Mouse (Mus musculus) midbrain, embryonic 10.5 days (tissue): ENCODE data around the gene Cfap221. TPM values are rescaled to one million over a fixed set of nuclear protein-coding genes. Genes with fewer than 3 reads are reported as not detected.

Experiments
- DNase-seq: peaks from one replicate; pipeline ENCODE4 v3.0.0-alpha.2; 2017; ENCODE audit warnings: low spot score
- H3K27ac ChIP-seq: fragments of 300-500 bp; sonication (generic); replicated peaks from 2 replicates; pipeline ENCODE4 v1.5.1; 2016; ENCODE audit warnings: mild to moderate bottlenecking
- H3K27me3 ChIP-seq: fragments of 300-500 bp; sonication (generic); 2 replicates; pipeline ENCODE4 v1.6.1; 2016; ENCODE audit warnings: low read depth, mild to moderate bottlenecking; ENCODE audit not compliant: poor library complexity, severe bottlenecking
- H3K36me3 ChIP-seq: fragments of 300-500 bp; sonication (generic); 2 replicates; pipeline ENCODE4 v1.6.1; 2016; ENCODE audit warnings: mild to moderate bottlenecking, moderate library complexity
- H3K4me1 ChIP-seq: fragments of 300-500 bp; sonication (generic); 2 replicates; pipeline ENCODE4 v1.6.1; 2016
- H3K4me3 ChIP-seq: fragments of 300-500 bp; sonication (generic); 2 replicates; pipeline ENCODE4 v1.5.1; 2016; ENCODE audit warnings: mild to moderate bottlenecking, moderate library complexity
- H3K9me3 ChIP-seq: fragments of 300-500 bp; sonication (generic); replicated peaks from 2 replicates; pipeline ENCODE4 v1.6.1; 2016; ENCODE audit warnings: mild to moderate bottlenecking
- WGBS: fragments of 180-500 bp; shearing (Covaris S2); methylation state at CpG from one replicate; pipeline ENCODE4 v1.1.7; 2016; 5-methylcytosine and 5-hydroxymethylcytosine counted together
- polyA plus RNA-seq: library from polyadenylated mRNA; unstranded; fragments of >200 nt; fragmentation: Nextera tagmentation; extraction: Ambion mirVana; gene quantifications from 2 replicates; pipeline ENCODE4 v1.2.1, GENCODE M21; 2016

Gene Cfap221
- 0.06 and 0.14 TPM in 2 replicates for polyA plus RNA-seq

DNA sequence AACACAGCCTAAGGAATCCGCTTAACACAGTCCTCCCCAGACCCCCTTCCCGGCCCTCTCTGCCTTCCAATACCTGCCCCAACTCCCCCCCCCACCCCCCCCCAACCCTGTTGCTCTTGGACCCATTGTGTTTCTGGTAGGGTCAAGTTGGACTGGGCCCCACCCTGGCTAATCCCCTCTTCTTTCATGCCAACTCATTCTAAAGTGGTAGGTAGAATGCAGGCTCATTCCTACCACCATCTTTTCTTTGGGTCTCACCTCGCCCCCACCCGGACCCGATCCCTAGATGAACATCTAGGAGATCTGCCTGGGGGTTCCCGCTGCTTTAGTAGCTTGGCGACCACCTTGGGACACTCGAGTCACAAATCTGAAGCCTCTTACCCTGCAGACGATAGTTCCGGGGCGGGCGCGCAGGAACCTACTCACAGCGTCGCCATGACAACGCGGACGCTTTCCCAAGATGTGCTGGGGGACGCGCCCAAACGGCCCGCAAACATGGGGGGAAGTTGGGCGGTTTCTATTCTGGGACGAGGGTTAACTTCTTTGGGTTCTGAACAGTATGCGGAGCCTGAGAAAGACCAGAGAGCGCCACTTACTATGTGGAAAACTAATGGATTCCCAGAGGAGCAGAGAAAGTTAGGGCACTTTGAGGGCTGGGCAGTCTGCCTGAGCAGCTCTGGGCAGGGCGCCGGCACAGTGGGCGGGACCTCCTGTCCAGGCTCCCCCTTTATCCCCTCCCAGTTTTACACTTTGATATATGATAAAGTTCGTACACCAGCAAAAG is at the start of gene Cfap221:
TSS of gene Cfap221 (minus strand) at position 437 of the 784 bp plus-strand sequence.
- Histone ChIP-seq H3K4me1 (peaks cover 16% of the 10 kb centered on the region), H3K27me3 (no peaks in the 10 kb centered on the region), H3K36me3 (no peaks in the 10 kb centered on the region), H3K4me3 (peak within 1 kb of the TSS; percentile 62), H3K9me3 (no peaks in the 10 kb centered on the region), H3K27ac (peak within 1 kb of the TSS; percentile 52; the same call in 1 of the 2 replicates)
- 5% methylated on average over 30 of the region's 30 CpGs for WGBS
- DNase-seq: peak; percentile 81

DNA sequence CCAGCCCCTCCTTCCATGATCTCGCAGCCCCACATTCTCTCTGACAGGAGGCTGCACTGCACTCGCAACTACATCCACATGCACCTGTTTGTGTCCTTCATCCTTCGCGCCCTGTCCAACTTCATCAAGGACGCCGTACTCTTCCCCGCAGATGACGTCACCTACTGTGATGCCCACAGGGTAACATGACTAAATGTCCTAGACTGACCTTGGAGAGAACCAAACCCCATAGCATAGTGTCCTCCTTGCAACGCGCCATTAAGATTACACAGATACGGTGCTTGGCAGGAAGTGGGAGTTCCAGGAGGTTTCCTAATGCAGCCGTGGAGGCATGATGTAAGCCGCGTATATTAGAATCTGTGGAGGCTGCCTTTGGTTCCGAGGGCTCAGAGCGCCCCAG is 47.5 kb upstream of the Cfap221 start:
- no peaks in the 10 kb centered on the region for H3K27me3 ChIP-seq
- WGBS: 91% methylated on average over 16 of the region's 16 CpGs
- DNase-seq: no peak
- no peak overlapping the region for H3K4me3 ChIP-seq
- H3K36me3 ChIP-seq: no peaks in the 10 kb centered on the region
- no peak overlapping the region for H3K27ac ChIP-seq
- no peaks in the 10 kb centered on the region for H3K4me1 ChIP-seq
- H3K9me3 ChIP-seq: no peaks in the 10 kb centered on the region

DNA sequence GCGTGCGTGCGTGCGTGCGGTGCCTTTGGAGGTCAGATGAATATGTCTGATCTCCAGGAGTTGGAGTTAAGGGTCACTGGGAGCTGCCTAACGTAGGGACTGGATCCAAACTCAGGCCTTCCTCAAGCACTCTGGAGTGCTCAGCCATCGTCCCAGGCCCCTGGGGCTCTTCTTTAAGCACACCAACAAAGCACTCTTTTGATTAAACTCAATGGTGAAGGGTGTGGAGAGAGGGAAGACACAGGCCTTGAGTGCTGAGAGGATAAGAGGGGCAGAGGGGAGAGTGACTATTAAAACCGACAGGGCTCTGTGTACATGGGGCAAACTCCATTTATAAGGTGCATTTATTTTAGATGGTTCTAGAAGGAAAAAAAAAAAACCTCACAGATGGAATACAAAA is 45.4 kb upstream of the Cfap221 start:
- no peak overlapping the region for H3K27ac ChIP-seq
- H3K9me3 ChIP-seq: no peaks in the 10 kb centered on the region
- H3K36me3 ChIP-seq: no peaks in the 10 kb centered on the region
- H3K4me1 ChIP-seq: no peaks in the 10 kb centered on the region
- DNase-seq: no peak
- H3K27me3 ChIP-seq: no peaks in the 10 kb centered on the region
- H3K4me3 ChIP-seq: no peak overlapping the region
- WGBS: 70% methylated on average over 8 of the region's 8 CpGs

DNA sequence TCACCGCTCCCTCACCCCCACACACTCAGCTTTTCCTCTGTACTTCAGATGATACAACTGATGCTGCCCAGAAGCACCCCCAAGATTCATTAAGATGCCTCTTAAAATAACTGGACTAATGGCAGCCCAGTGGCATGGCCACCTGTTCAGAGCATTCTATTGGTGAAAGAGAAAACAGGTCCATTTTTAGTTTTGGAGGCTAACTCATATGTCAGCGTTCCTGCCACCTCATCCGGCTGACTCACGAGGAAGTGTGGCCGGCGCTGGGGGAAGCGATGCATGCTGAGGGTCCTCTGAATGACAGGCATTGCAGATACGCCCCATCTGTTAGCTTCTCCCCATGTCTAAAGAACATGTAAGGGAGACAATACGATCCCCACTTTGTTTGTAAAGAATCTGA is 41.6 kb upstream of the Cfap221 start:
- Histone ChIP-seq H3K36me3 (no peaks in the 10 kb centered on the region), H3K9me3 (no peaks in the 10 kb centered on the region), H3K4me1 (no peaks in the 10 kb centered on the region), H3K4me3 (no peak overlapping the region), H3K27me3 (no peaks in the 10 kb centered on the region), H3K27ac (no peak overlapping the region)
- 85% methylated on average over 9 of the region's 9 CpGs for WGBS
- no peak for DNase-seq

DNA sequence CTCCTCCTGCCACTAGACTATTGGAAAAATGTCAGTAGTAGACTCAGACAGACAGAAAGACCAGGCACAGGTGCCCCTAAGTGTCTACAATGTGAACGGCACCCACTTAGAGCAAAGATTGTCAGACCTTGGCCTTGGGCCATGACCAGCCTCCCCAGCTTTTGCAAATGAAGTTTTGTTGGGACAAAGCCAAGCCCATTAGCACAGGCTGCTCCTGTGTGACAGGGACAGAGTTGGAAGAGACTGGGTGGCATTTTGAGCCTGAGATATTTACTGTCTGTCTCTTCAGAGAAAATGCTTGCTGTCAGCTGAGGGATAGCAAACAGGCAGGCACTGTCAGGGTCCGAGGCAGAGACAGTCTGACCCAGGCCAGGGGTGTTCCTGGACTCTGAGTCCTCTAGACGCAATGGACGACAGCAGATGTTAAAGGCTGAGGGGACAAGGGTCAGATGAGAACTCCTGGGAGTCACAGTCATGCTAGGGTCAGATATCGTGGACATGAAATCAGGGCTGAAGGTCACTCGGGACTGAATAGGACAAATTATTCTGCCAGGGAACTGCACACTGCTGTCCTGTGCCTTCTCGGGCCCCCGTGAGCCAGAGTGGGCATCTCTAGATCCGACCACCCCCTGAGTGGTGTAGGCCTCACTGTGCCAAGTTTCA is 40.1 kb upstream of the Cfap221 start:
- no peak for DNase-seq
- 80% methylated on average over 9 of the region's 9 CpGs for WGBS
- Histone ChIP-seq H3K27ac (no peak overlapping the region), H3K4me1 (no peaks in the 10 kb centered on the region), H3K4me3 (no peak overlapping the region), H3K27me3 (no peaks in the 10 kb centered on the region), H3K36me3 (no peaks in the 10 kb centered on the region), H3K9me3 (no peaks in the 10 kb centered on the region)

DNA sequence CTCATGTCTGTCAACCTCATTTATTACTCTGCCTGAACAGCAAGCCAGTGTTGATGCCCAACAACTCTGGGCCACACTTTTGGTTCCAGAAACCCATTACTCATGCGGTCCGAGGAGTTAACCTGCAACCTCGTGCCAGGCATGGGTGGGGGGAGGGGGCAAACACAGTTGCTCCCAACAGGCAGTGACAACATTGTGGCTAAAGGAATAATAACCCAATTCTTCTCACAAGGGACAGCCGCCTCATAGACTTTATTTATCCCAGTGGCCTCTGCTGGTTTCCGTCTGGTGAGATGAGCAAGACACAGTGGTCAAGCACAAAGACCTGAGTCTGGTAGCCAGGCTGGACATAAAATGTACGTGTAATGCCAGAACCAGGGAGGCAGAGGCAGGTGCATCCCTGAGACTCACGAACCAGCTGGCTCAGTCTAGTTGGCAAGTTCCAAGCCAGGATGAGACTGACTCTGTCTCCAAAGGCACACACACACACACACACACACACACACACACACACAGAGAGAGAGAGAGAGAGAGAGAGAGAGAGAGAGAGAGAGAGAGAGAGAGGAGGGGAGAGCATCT is 38.5 kb upstream of the Cfap221 start:
- Histone ChIP-seq H3K9me3 (no peaks in the 10 kb centered on the region), H3K4me3 (no peak overlapping the region), H3K27me3 (no peaks in the 10 kb centered on the region), H3K4me1 (no peaks in the 10 kb centered on the region), H3K36me3 (no peaks in the 10 kb centered on the region), H3K27ac (no peak overlapping the region)
- WGBS: 83% methylated on average over 7 of the region's 7 CpGs
- no peak for DNase-seq

DNA sequence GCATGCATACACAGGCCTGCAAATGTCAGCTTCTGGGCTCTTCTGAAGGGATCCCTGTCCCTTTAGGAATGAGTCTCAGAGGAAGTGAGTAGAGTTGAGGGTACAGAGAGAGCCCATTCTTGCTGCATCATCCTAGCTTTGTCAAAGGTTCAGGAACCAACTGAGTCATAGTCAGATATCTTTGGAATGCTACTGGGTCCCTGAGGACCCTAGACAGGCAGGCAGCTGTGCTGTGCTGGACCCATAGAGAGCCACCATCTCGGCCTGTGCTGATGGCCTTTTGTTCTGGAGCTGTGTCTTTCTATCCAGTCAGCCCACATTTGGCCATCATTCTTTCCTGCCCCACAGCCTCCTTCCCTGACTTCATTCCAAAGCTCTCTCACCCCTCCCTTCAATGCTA is 37.8 kb upstream of the Cfap221 start:
- H3K4me1 ChIP-seq: no peaks in the 10 kb centered on the region
- no peaks in the 10 kb centered on the region for H3K27me3 ChIP-seq
- no peaks in the 10 kb centered on the region for H3K36me3 ChIP-seq
- WGBS: 72% methylated on average over 1 of the region's 1 CpGs
- no peak overlapping the region for H3K4me3 ChIP-seq
- H3K27ac ChIP-seq: no peak overlapping the region
- H3K9me3 ChIP-seq: no peaks in the 10 kb centered on the region
- no peak for DNase-seq

DNA sequence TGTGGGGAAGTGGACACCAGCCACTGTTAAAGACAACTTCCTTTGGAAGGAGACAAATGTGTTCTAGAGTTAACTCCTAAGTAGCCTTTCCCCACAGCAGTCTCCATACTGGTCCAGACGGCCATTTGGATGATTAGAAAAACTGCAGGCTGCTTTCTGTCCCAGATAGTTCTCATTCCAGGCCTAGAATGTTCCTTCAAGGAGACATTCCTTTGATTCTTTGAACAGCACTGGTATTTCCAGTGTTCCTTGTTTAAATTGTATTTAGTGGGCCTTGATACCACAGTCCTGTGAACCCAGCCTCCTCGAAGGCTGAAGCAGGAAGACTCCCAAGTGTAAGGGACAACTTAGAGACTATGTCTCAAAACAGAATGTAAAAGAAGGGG is 36.4 kb upstream of the Cfap221 start:
- DNase-seq: no peak
- no peaks in the 10 kb centered on the region for H3K36me3 ChIP-seq
- 86% methylated on average over 2 of the region's 2 CpGs for WGBS

DNA sequence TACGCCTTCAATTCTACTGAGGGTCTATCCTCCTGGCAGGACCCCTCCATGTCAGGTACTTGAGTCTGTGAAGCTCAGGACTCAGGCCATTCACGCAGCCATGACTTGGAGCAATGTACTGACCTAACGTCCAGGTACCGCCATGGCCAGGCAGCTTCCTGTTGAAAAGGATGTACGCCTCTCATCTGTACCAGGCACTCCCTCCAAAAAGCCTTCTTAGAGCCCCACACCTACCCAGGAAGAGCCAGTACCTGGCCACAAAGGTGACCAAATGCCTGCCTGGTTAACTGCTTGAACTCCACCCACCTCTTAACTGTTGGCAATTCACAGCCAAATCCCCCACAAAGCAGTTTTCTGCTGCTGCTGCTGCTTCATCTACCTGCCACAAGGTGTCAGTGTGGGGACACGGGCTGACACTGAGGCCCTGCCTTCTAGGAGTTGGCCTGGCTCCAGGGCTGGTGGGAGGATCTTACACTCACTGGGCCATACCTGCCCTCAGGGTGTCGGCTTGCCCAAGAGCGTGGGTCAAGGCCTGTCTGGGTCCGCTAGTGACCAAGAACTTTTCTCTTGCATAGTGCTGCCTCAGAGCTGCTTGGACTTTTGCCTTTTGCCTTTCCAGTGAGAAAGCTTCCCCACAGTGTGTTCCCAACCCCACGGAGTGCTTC is 35.9 kb upstream of the Cfap221 start:
- no peak overlapping the region for H3K4me3 ChIP-seq
- peak; percentile 65 for DNase-seq
- no peaks in the 10 kb centered on the region for H3K36me3 ChIP-seq
- no peaks in the 10 kb centered on the region for H3K4me1 ChIP-seq
- H3K27me3 ChIP-seq: no peaks in the 10 kb centered on the region
- H3K9me3 ChIP-seq: no peaks in the 10 kb centered on the region
- H3K27ac ChIP-seq: no peak overlapping the region
- WGBS: 50% methylated on average over 10 of the region's 10 CpGs

More for the DNA sequence above, 36.4 kb upstream of the Cfap221 start:
- Histone ChIP-seq H3K27ac (no peak overlapping the region), H3K27me3 (no peaks in the 10 kb centered on the region), H3K4me1 (no peaks in the 10 kb centered on the region), H3K9me3 (no peaks in the 10 kb centered on the region), H3K4me3 (no peak overlapping the region)

DNA sequence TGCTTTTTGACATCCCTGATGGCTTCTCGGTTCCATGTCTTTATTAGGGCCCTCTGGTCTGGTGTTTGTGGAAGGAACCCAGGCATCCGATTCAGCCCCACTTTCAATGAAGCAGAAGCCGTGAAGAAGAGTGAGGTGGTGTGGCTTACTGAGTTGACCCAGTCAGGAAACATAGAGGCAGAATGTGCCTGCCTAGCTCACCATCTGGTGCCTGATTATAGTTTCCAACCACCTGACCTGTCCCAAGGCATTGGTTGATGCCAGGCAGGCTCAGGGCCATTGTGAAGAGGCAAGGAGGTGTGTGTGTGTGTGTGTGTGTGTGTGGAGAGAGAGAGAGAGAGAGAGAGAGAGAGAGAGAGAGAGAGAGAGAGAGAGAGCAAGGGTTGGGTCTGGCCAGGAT is 33.4 kb upstream of the Cfap221 start:
- Histone ChIP-seq H3K27ac (0 out of 2 replicates have a peak overlapping the region, but pooled peaks have one; percentile 9), H3K36me3 (no peaks in the 10 kb centered on the region), H3K9me3 (no peaks in the 10 kb centered on the region), H3K4me3 (no peak overlapping the region), H3K4me1 (no peaks in the 10 kb centered on the region), H3K27me3 (no peaks in the 10 kb centered on the region)
- DNase-seq: no peak
- 87% methylated on average over 3 of the region's 3 CpGs for WGBS

DNA sequence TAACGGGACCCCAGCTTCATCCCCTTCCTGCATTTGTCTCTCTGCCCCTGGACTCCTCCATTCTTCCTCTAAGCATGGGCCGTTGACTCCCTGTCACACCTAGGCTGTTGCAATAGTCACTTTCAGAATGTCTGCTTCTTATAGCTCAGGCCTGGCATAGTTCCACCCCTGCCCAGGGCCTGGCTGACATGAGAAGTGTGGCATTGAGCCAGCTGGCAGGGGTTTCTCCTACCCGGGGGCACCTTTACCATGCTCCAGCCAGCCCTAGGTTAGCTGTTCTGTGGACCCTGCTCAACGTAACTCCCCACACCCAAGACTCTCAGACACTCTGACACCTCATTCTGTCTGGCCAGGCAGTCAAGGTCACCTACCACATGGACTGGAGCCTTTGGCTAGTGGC is 30.7 kb upstream of the Cfap221 start:
- no peaks in the 10 kb centered on the region for H3K27me3 ChIP-seq
- H3K9me3 ChIP-seq: no peaks in the 10 kb centered on the region
- DNase-seq: no peak
- no peaks in the 10 kb centered on the region for H3K36me3 ChIP-seq
- H3K4me3 ChIP-seq: no peak overlapping the region
- 88% methylated on average over 4 of the region's 4 CpGs for WGBS
- H3K4me1 ChIP-seq: no peaks in the 10 kb centered on the region
- no peak overlapping the region for H3K27ac ChIP-seq

DNA sequence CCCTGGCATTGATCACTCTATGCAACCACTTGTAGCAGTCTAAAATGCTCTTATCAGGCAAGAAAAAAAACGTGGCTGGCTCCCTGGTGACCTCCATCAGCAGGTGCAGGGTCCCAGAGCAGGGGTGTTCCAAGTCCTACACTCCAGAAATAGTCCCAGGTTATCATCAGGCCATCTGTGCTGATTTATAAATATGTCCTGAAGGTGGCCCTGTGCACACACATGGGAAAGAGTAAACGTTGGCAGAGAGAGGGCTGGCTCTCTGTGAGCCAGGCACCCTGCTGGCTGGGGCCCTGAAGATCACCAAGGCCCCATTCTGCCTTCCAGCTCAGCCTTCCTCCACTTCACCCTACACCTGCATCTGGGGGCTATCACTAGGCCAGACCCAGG is 28.0 kb upstream of the Cfap221 start:
- 33% methylated on average over 2 of the region's 2 CpGs for WGBS
- no peak overlapping the region for H3K4me3 ChIP-seq
- H3K9me3 ChIP-seq: no peaks in the 10 kb centered on the region
- DNase-seq: no peak
- 0 out of 2 replicates have a peak, but pooled peaks cover 3% of the 10 kb centered on the region for H3K27me3 ChIP-seq
- H3K4me1 ChIP-seq: no peaks in the 10 kb centered on the region
- no peaks in the 10 kb centered on the region for H3K36me3 ChIP-seq
- no peak overlapping the region for H3K27ac ChIP-seq
